Mouse (Mus musculus) kidney, embryonic 14.5 days (tissue): ENCODE results near the gene Epha2. TPM values are rescaled to one million over a fixed set of nuclear protein-coding genes. Genes with fewer than 3 reads are reported as not detected.

Source experiments
- ATAC-seq: fragments of 200-750 bp; cut with Nextera tagmentation; 2 replicates; pipeline ENCODE4 v1.8.0; 2017; ENCODE audit warnings: moderate number of reproducible peaks, mild to moderate bottlenecking, moderate TSS enrichment, moderate library complexity; ENCODE audit not compliant: low FRiP score, low TSS enrichment
- H3K27ac ChIP-seq: fragments of 300-500 bp; sonication (generic); 2 replicates; pipeline ENCODE4 v1.5.1; 2014; ENCODE audit warnings: low read depth, mild to moderate bottlenecking, low read length, moderate library complexity, mixed read lengths
- H3K27me3 ChIP-seq: fragments of 300-500 bp; sonication (generic); 2 replicates; pipeline ENCODE4 v1.6.1; 2014; ENCODE audit warnings: mild to moderate bottlenecking, low read length; ENCODE audit not compliant: control insufficient read depth, insufficient read depth
- H3K36me3 ChIP-seq: fragments of 300-500 bp; sonication (generic); 2 replicates; pipeline ENCODE4 v1.6.1; 2014; ENCODE audit warnings: low read length, mixed read lengths; ENCODE audit not compliant: control insufficient read depth, insufficient read depth
- H3K4me1 ChIP-seq: fragments of 300-500 bp; sonication (generic); 2 replicates; pipeline ENCODE4 v1.6.1; 2014; ENCODE audit warnings: low read length, mixed read lengths; ENCODE audit not compliant: control insufficient read depth, insufficient read depth
- H3K4me2 ChIP-seq: fragments of 300-500 bp; sonication (generic); replicated peaks from 2 replicates; pipeline ENCODE4 v1.6.1; 2014; ENCODE audit warnings: low read depth, mild to moderate bottlenecking, low read length
- H3K4me3 ChIP-seq: fragments of 300-500 bp; sonication (generic); 2 replicates; pipeline ENCODE4 v1.5.1; 2014; ENCODE audit warnings: mild to moderate bottlenecking, low read length
- H3K9ac ChIP-seq: fragments of 300-500 bp; sonication (generic); 2 replicates; pipeline ENCODE4 v1.6.1; 2014; ENCODE audit warnings: low read depth, mild to moderate bottlenecking, low read length, moderate library complexity
- H3K9me3 ChIP-seq: fragments of 300-500 bp; sonication (generic); 2 replicates; pipeline ENCODE4 v1.6.1; 2016; ENCODE audit warnings: low read length; ENCODE audit not compliant: control insufficient read depth
- WGBS: fragments of 180-500 bp; shearing (Covaris S2); extraction: QIAGEN DNeasy Blood & Tissue Kit; methylation state at CpG from one replicate; pipeline ENCODE4 v1.1.7; 2014; 5-methylcytosine and 5-hydroxymethylcytosine counted together
- microRNA-seq: library from miRNA; unstranded; fragments of <30 nt; microRNA quantifications from one replicate; pipeline ENCODE4, GENCODE M21; 2016
- polyA plus RNA-seq: library from polyadenylated mRNA; unstranded; fragments of >200 nt; fragmentation: Nextera tagmentation; extraction: Ambion mirVana; gene quantifications from 2 replicates; pipeline ENCODE4 v1.2.1, GENCODE M21; 2014

The Epha2 gene
- polyA plus RNA-seq, 1 experiment from 2014 or later: 3.9 TPM

DNA sequence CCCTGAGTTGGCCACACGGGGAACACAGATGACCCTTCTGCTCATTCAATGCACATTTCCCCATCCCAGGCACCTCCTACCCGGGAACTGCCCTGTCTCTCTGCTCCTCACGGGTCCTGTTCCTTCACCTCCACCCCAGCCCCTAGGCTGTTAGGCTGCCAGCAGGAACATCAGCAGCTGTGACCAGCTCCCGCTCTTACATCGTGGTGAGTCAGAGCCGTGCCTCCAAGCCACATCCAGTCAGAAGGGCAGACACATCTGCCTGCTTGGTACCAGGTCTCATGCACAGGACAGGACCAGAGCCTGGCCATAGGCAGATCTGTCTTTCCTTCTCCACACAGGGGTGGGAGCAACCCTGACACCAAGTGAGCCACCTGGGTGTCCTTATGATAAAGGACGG is 64.8 kb downstream of the Epha2 start:
- no peak overlapping the region for H3K27ac ChIP-seq
- no peak for ATAC-seq
- no peaks in the 10 kb centered on the region for H3K36me3 ChIP-seq
- peaks cover 20% of the 10 kb centered on the region for H3K27me3 ChIP-seq
- H3K4me1 ChIP-seq: no peaks in the 10 kb centered on the region
- H3K4me2 ChIP-seq: no peak overlapping the region
- 59% methylated on average over 7 of the region's 7 CpGs for WGBS
- no peaks in the 10 kb centered on the region for H3K9me3 ChIP-seq
- H3K9ac ChIP-seq: no peak overlapping the region
- no peak overlapping the region for H3K4me3 ChIP-seq

DNA sequence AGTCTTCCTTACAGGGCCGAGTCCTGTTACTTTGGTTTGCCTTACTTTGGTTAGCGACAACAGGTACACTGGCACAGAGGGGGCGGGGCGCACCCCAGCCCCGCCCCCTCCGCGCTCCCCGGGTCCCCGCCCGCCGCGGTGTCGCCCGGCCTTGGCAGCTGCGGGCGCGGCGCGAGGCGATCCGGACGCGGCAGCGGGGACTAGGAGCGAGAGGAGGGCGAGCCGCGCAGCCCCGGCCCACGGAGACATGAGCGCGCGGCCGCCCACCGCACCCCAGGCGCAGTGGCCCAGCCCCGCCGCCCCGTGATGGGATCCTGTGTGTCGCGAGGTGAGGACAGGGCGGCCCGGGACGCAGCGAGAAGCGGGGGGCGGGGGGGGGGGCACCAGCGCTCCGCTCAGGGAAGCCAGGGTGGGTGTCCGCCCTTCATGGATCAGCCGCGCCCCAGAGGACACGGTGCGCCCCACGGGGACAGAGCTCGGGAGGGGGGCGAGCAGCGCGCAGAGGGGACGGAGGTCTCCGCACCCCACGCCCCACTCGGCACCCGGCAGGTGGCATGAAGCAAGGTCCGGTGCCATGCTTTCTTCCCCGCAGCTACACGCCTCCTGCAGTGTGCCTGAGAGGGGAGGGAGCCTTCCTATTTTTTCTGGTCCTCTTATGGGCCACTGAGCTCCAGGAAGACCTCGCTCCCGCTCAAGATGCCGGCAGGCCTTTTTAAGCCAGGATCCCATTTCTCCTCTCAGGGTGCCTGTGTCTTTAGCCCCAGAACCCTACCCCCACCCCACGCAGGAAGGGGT is 67.2 kb downstream of the Epha2 start, which contains the start of gene Fam131c:
Fam131c (plus strand) TSS at position 224 of the 795 bp plus-strand sequence.
- Histone ChIP-seq H3K4me2 (peak within 1 kb of the TSS; percentile 100), H3K27ac (no peak within 1 kb of the TSS), H3K4me1 (no peaks in the 10 kb centered on the region), H3K9ac (peak within 1 kb of the TSS; percentile 64), H3K4me3 (peak within 1 kb of the TSS; percentile 53), H3K36me3 (no peaks in the 10 kb centered on the region), H3K9me3 (no peaks in the 10 kb centered on the region), H3K27me3 (peaks cover 20% of the 10 kb centered on the region)
- 3% methylated on average over 58 of the region's 71 CpGs for WGBS
- ATAC-seq: no peak

DNA sequence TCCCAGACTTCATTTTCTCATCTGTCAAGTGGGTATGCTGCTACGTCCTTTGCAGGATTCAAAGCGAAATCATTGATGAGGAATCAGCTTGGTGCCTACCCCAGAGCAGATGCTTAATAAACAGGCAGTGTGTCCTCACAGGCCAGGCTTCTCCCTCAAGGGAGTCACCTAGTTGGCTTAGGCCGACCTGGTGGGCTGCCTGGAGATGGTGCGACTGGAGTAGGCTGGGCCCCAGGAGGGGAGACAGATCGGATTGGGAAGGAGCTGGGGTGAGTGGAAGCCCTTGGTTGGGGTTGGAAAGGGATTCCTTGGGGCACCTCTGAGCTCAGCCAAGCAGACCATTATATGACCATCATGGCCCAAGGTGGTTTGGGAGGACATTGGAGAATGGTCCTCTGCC is 71.4 kb downstream of the Epha2 start:
- H3K4me1 ChIP-seq: no peaks in the 10 kb centered on the region
- H3K27ac ChIP-seq: no peak overlapping the region
- H3K36me3 ChIP-seq: no peaks in the 10 kb centered on the region
- H3K4me3 ChIP-seq: no peak overlapping the region
- no peak overlapping the region for H3K4me2 ChIP-seq
- ATAC-seq: no peak
- H3K27me3 ChIP-seq: peaks cover 10% of the 10 kb centered on the region
- 94% methylated on average over 5 of the region's 5 CpGs for WGBS
- H3K9ac ChIP-seq: no peak overlapping the region
- no peaks in the 10 kb centered on the region for H3K9me3 ChIP-seq

Small RNA genes within 50 kb of the gene (microRNA-seq; reads per million reads assigned to microRNA genes)
- gene Gm25690: not detected

Other genes with a start within 250 kb of the Epha2 start
- gene Crocc, start 240.7 kb upstream of the Epha2 start, polyA plus RNA-seq: 10.3 and 13.2 TPM in 2 replicates
- 64.4 and 79.8 TPM in 2 replicates for gene Necap2, start 222.9 kb upstream of the Epha2 start, polyA plus RNA-seq
- gene Spata21, start 212.9 kb upstream of the Epha2 start, polyA plus RNA-seq: 0.27 and 0.95 TPM in 2 replicates
- 23.3 and 46.4 TPM in 2 replicates for gene Szrd1, start 161.5 kb upstream of the Epha2 start, polyA plus RNA-seq
- 22.0 and 26.8 TPM in 2 replicates for gene Fbxo42, start 153.3 kb upstream of the Epha2 start, polyA plus RNA-seq
- 3.6 and 5.0 TPM in 2 replicates for gene Rsg1, start 87.3 kb upstream of the Epha2 start, polyA plus RNA-seq
- 6.8 and 7.4 TPM in 2 replicates for gene Arhgef19, start 61.7 kb upstream of the Epha2 start, polyA plus RNA-seq
- 1.9 and 2.5 TPM in 2 replicates for gene Fam131c, start 67.0 kb downstream of the Epha2 start, polyA plus RNA-seq
- gene Clcnka, start 97.5 kb downstream of the Epha2 start, polyA plus RNA-seq: 2.0 and 3.9 TPM in 2 replicates
- gene Clcnkb, start 114.8 kb downstream of the Epha2 start, polyA plus RNA-seq: 3.6 and 6.0 TPM in 2 replicates
- 0.09 TPM in 1 of 2 replicates, not detected in the other for gene Hspb7, start 119.5 kb downstream of the Epha2 start, polyA plus RNA-seq
- not detected in 2 replicates for gene Srarp, start 134.9 kb downstream of the Epha2 start, polyA plus RNA-seq
- gene Zbtb17, start 143.4 kb downstream of the Epha2 start, polyA plus RNA-seq: 28.0 and 37.3 TPM in 2 replicates
- 13.1 and 19.3 TPM in 2 replicates for gene Spen, start 237.4 kb downstream of the Epha2 start, polyA plus RNA-seq